7 mouse cellular contexts compared by ENCODE assay signal in the genomic region with DNA sequence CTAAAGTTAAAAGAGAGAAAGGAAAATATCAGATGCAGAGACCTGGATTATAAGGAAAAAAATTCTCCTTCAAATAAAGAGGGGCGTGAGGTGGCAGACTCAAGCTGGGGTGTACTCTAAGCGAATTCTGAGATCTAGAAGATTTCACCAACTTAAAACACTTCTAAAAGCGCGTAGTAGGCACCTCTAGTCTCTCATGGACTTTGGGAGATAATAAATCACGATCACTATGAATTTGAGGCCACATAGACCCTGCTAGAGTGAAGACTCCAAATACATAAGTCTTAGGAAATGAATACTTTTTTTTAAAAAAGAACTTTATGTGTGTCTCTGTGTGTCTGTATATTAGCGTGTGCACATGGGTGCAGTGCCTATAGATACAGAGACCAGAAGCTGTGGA. TPM values are rescaled to one million over a fixed set of nuclear protein-coding genes. Genes with fewer than 3 reads are reported as not detected.
DNase-seq lines count a peak whose midpoint lies in the region; ATAC-seq lines count a peak whose summit lies in the region.

No protein-coding gene starts in this region.

- H3K27ac ChIP-seq in liver, embryonic 11.5 days (ENCODE audit: low read depth, low read length): no peak overlapping the region
- H3K27ac ChIP-seq in forebrain, embryonic 13.5 days: no peak overlapping the region
- H3K27ac ChIP-seq in limb, embryonic 11.5 days (replicated peaks; ENCODE audit: low read depth, low read length): no peak overlapping the region
- H3K27ac ChIP-seq in neural tube, embryonic 13.5 days (replicated peaks): no peak overlapping the region

- peaks cover 26% of the 10 kb centered on the region for H3K36me3 ChIP-seq in liver, embryonic 11.5 days (ENCODE audit: control insufficient read depth, insufficient read depth, low read length)
- H3K36me3 ChIP-seq in forebrain, embryonic 13.5 days (ENCODE audit: poor library complexity, severe bottlenecking): peaks cover 34% of the 10 kb centered on the region
- H3K36me3 ChIP-seq in limb, embryonic 11.5 days (ENCODE audit: control insufficient read depth, insufficient read depth, low read length): peaks cover 11% of the 10 kb centered on the region
- peaks cover 36% of the 10 kb centered on the region for H3K36me3 ChIP-seq in neural tube, embryonic 13.5 days

- ATAC-seq in liver, embryonic 11.5 days (replicated peaks; ENCODE audit: low FRiP score): no peak
- ATAC-seq in forebrain, embryonic 13.5 days: no peak
- ATAC-seq in limb, embryonic 11.5 days (ENCODE audit: insufficient number of reproducible peaks, low FRiP score, low TSS enrichment, low read depth): no peak
- no peak for ATAC-seq in neural tube, embryonic 13.5 days (ENCODE audit: low read depth)
- ATAC-seq in megakaryocyte-erythroid progenitor cell, adult 5-6 weeks (replicated peaks; ENCODE audit: low FRiP score, low TSS enrichment, poor library complexity, severe bottlenecking): no peak

- H3K4me3 ChIP-seq in liver, embryonic 11.5 days (ENCODE audit: low read depth, low read length): peak overlapping the region; percentile 62
- H3K4me3 ChIP-seq in forebrain, embryonic 13.5 days: peak overlapping the region; percentile 59; the same call in 1 of the 2 replicates
- peak overlapping the region; percentile 52; the same call in 1 of the 2 replicates for H3K4me3 ChIP-seq in limb, embryonic 11.5 days (ENCODE audit: low read depth, low read length)
- peak overlapping the region; percentile 65; the same call in 1 of the 2 replicates for H3K4me3 ChIP-seq in neural tube, embryonic 13.5 days

- no peaks in the 10 kb centered on the region for H3K27me3 ChIP-seq in liver, embryonic 11.5 days (replicated peaks; ENCODE audit: control insufficient read depth, insufficient read depth, low read length)
- no peaks in the 10 kb centered on the region for H3K27me3 ChIP-seq in forebrain, embryonic 13.5 days
- H3K27me3 ChIP-seq in limb, embryonic 11.5 days (ENCODE audit: control insufficient read depth, insufficient read depth, low read length): no peaks in the 10 kb centered on the region
- H3K27me3 ChIP-seq in neural tube, embryonic 13.5 days: no peaks in the 10 kb centered on the region

- 65% methylated on average over 6 of the region's 6 CpGs for WGBS in liver, embryonic 11.5 days
- WGBS in forebrain, embryonic 13.5 days: 65% methylated on average over 6 of the region's 6 CpGs
- 66% methylated on average over 6 of the region's 6 CpGs for WGBS in limb, embryonic 11.5 days
- WGBS in neural tube, embryonic 13.5 days: 71% methylated on average over 6 of the region's 6 CpGs

- no peak overlapping the region for H3K9ac ChIP-seq in liver, embryonic 11.5 days (ENCODE audit: low read depth, low read length)
- peak overlapping the region; percentile 83; the same call in 1 of the 2 replicates for H3K9ac ChIP-seq in forebrain, embryonic 13.5 days
- no peak overlapping the region for H3K9ac ChIP-seq in limb, embryonic 11.5 days (ENCODE audit: low read length)
- H3K9ac ChIP-seq in neural tube, embryonic 13.5 days: peak overlapping the region; percentile 84; the same call in 1 of the 2 replicates

- no peak for DNase-seq in liver, embryonic 11.5 days (ENCODE audit: low spot score)
- no peak for DNase-seq in liver
- no peak for DNase-seq in limb, embryonic 11.5 days (ENCODE audit: low spot score)
- no peak for DNase-seq in spleen, adult 18-20 months

- no peaks in the 10 kb centered on the region for H3K9me3 ChIP-seq in liver, embryonic 11.5 days (ENCODE audit: control insufficient read depth, low read length)
- H3K9me3 ChIP-seq in forebrain, embryonic 13.5 days (replicated peaks): no peaks in the 10 kb centered on the region
- no peaks in the 10 kb centered on the region for H3K9me3 ChIP-seq in limb, embryonic 11.5 days (ENCODE audit: control insufficient read depth, low read length)
- no peaks in the 10 kb centered on the region for H3K9me3 ChIP-seq in neural tube, embryonic 13.5 days

- peaks cover 42% of the 10 kb centered on the region for H3K4me1 ChIP-seq in liver, embryonic 11.5 days (replicated peaks; ENCODE audit: control insufficient read depth, insufficient read depth, low read length)
- peaks cover 49% of the 10 kb centered on the region for H3K4me1 ChIP-seq in forebrain, embryonic 13.5 days
- peaks cover 41% of the 10 kb centered on the region for H3K4me1 ChIP-seq in limb, embryonic 11.5 days (ENCODE audit: control insufficient read depth, insufficient read depth, low read length)
- peaks cover 47% of the 10 kb centered on the region for H3K4me1 ChIP-seq in neural tube, embryonic 13.5 days (replicated peaks)

- peak overlapping the region; percentile 85 for H3K4me2 ChIP-seq in liver, embryonic 11.5 days
- H3K4me2 ChIP-seq in forebrain, embryonic 13.5 days: peak overlapping the region; percentile 85
- H3K4me2 ChIP-seq in limb, embryonic 11.5 days (ENCODE audit: low read depth, severe bottlenecking): peak overlapping the region; percentile 83
- peak overlapping the region; percentile 72 for H3K4me2 ChIP-seq in neural tube, embryonic 13.5 days

RNA-seq across cellular contexts. Expression of a gene that starts 0.5 kb away (rescaled TPM):
- polyA plus RNA-seq in liver, embryonic 11.5 days (2014; fragmentation: Nextera tagmentation; extraction: Ambion mirVana): 85.7 and 89.7 TPM in 2 replicates
- 48.7 and 51.3 TPM in 2 replicates for polyA plus RNA-seq in forebrain, embryonic 13.5 days (2015; fragmentation: Nextera tagmentation; extraction: Ambion mirVana)
- polyA plus RNA-seq in limb, embryonic 11.5 days (2014; fragmentation: Nextera tagmentation; extraction: Ambion mirVana): 52.9 and 53.5 TPM in 2 replicates
- polyA plus RNA-seq in neural tube, embryonic 13.5 days (2015; fragmentation: Nextera tagmentation; extraction: Ambion mirVana): 58.2 and 60.9 TPM in 2 replicates
- total RNA-seq in megakaryocyte-erythroid progenitor cell, adult 5-6 weeks (2014; fragmentation: Nextera tagmentation): 50.8 and 85.0 TPM in 2 replicates
- total RNA-seq in megakaryocyte-erythroid progenitor cell, adult 5-6 weeks (2017): 58.1 and 70.7 TPM in 2 replicates

RNA-seq across cellular contexts. Expression of a gene that starts 1.1 kb away (rescaled TPM):
- 9.3 and 9.4 TPM in 2 replicates for polyA plus RNA-seq in liver, embryonic 11.5 days (2014; fragmentation: Nextera tagmentation; extraction: Ambion mirVana)
- polyA plus RNA-seq in forebrain, embryonic 13.5 days (2015; fragmentation: Nextera tagmentation; extraction: Ambion mirVana): 26.2 and 31.1 TPM in 2 replicates
- polyA plus RNA-seq in limb, embryonic 11.5 days (2014; fragmentation: Nextera tagmentation; extraction: Ambion mirVana): 10.0 and 10.8 TPM in 2 replicates
- 23.1 and 23.5 TPM in 2 replicates for polyA plus RNA-seq in neural tube, embryonic 13.5 days (2015; fragmentation: Nextera tagmentation; extraction: Ambion mirVana)
- total RNA-seq in megakaryocyte-erythroid progenitor cell, adult 5-6 weeks (2014; fragmentation: Nextera tagmentation): 2.1 and 3.0 TPM in 2 replicates
- 0.23 and 0.76 TPM in 2 replicates for total RNA-seq in megakaryocyte-erythroid progenitor cell, adult 5-6 weeks (2017)

RNA-seq across cellular contexts. Expression of a gene that starts 15.3 kb away (rescaled TPM):
- polyA plus RNA-seq in liver, embryonic 11.5 days (2014; fragmentation: Nextera tagmentation; extraction: Ambion mirVana): 22.1 and 23.3 TPM in 2 replicates
- 31.8 and 35.4 TPM in 2 replicates for polyA plus RNA-seq in forebrain, embryonic 13.5 days (2015; fragmentation: Nextera tagmentation; extraction: Ambion mirVana)
- polyA plus RNA-seq in limb, embryonic 11.5 days (2014; fragmentation: Nextera tagmentation; extraction: Ambion mirVana): 47.3 and 52.0 TPM in 2 replicates
- polyA plus RNA-seq in neural tube, embryonic 13.5 days (2015; fragmentation: Nextera tagmentation; extraction: Ambion mirVana): 26.7 and 28.8 TPM in 2 replicates
- total RNA-seq in megakaryocyte-erythroid progenitor cell, adult 5-6 weeks (2014; fragmentation: Nextera tagmentation): 20.3 and 30.0 TPM in 2 replicates
- 15.8 and 20.8 TPM in 2 replicates for total RNA-seq in megakaryocyte-erythroid progenitor cell, adult 5-6 weeks (2017)

RNA-seq across cellular contexts. Expression of a gene that starts 20.1 kb away (rescaled TPM):
- 33.2 and 36.6 TPM in 2 replicates for polyA plus RNA-seq in liver, embryonic 11.5 days (2014; fragmentation: Nextera tagmentation; extraction: Ambion mirVana)
- 78.5 and 79.9 TPM in 2 replicates for polyA plus RNA-seq in forebrain, embryonic 13.5 days (2015; fragmentation: Nextera tagmentation; extraction: Ambion mirVana)
- polyA plus RNA-seq in limb, embryonic 11.5 days (2014; fragmentation: Nextera tagmentation; extraction: Ambion mirVana): 56.1 and 64.9 TPM in 2 replicates
- 74.2 and 76.3 TPM in 2 replicates for polyA plus RNA-seq in neural tube, embryonic 13.5 days (2015; fragmentation: Nextera tagmentation; extraction: Ambion mirVana)
- 49.1 and 53.9 TPM in 2 replicates for total RNA-seq in megakaryocyte-erythroid progenitor cell, adult 5-6 weeks (2014; fragmentation: Nextera tagmentation)
- total RNA-seq in megakaryocyte-erythroid progenitor cell, adult 5-6 weeks (2017): 46.2 and 53.7 TPM in 2 replicates

RNA-seq across cellular contexts. Expression of a gene that starts 24.7 kb away (rescaled TPM):
- 302 and 311 TPM in 2 replicates for polyA plus RNA-seq in liver, embryonic 11.5 days (2014; fragmentation: Nextera tagmentation; extraction: Ambion mirVana)
- polyA plus RNA-seq in forebrain, embryonic 13.5 days (2015; fragmentation: Nextera tagmentation; extraction: Ambion mirVana): 598 and 670 TPM in 2 replicates
- 397 and 432 TPM in 2 replicates for polyA plus RNA-seq in limb, embryonic 11.5 days (2014; fragmentation: Nextera tagmentation; extraction: Ambion mirVana)
- polyA plus RNA-seq in neural tube, embryonic 13.5 days (2015; fragmentation: Nextera tagmentation; extraction: Ambion mirVana): 679 and 746 TPM in 2 replicates
- total RNA-seq in megakaryocyte-erythroid progenitor cell, adult 5-6 weeks (2014; fragmentation: Nextera tagmentation): 267 and 278 TPM in 2 replicates
- total RNA-seq in megakaryocyte-erythroid progenitor cell, adult 5-6 weeks (2017): 222 and 223 TPM in 2 replicates

Comparison
In these comparisons a context has a peak if more than half of its experiments do, and no peak if none do; other contexts are left out.
1. H3K9ac ChIP-seq: peak in forebrain, embryonic 13.5 days (single experiment) and neural tube, embryonic 13.5 days (single experiment); none in liver, embryonic 11.5 days (single experiment) and limb, embryonic 11.5 days (single experiment).
2. Peak in every context shown above with its lines, with median percentiles within 50 percentile points of each other: H3K4me2 ChIP-seq and H3K4me3 ChIP-seq.